Mouse (Mus musculus) left cerebral cortex, postnatal 25 days (tissue): ENCODE measurements at regions not wholly inside any gene's neighbourhood (a gene's known extent, or its start where the extent isn't known, plus 50 kb on each side); places are given as distances from the start of the nearest gene placed in this dataset.

ENCODE experiments used
- DNase-seq, 2 experiments: peaks; one replicate each; pipeline ENCODE4 v3.0.0; 2022; ENCODE audit warnings: low spot score in 2 of 2, mixed read lengths in 1 of 2
- intact Hi-C: fragments of 180-260 bp; cut with DNase I; formaldehyde crosslinking; loops from one replicate; pipeline ENCODE4 v1.15.1; 2025

- intact Hi-C loops = no loop called here
- DNase-seq = no peak
Measured at GRCm38 (mm10) chr17:70942478-70942877, 60.0 kb upstream of the Myom1 start.

GRCm38 (mm10) chr17:70934258-70934657, 68.2 kb upstream of the Myom1 start:
- intact Hi-C loops = no loop called here
- DNase-seq = no peak

DNA sequence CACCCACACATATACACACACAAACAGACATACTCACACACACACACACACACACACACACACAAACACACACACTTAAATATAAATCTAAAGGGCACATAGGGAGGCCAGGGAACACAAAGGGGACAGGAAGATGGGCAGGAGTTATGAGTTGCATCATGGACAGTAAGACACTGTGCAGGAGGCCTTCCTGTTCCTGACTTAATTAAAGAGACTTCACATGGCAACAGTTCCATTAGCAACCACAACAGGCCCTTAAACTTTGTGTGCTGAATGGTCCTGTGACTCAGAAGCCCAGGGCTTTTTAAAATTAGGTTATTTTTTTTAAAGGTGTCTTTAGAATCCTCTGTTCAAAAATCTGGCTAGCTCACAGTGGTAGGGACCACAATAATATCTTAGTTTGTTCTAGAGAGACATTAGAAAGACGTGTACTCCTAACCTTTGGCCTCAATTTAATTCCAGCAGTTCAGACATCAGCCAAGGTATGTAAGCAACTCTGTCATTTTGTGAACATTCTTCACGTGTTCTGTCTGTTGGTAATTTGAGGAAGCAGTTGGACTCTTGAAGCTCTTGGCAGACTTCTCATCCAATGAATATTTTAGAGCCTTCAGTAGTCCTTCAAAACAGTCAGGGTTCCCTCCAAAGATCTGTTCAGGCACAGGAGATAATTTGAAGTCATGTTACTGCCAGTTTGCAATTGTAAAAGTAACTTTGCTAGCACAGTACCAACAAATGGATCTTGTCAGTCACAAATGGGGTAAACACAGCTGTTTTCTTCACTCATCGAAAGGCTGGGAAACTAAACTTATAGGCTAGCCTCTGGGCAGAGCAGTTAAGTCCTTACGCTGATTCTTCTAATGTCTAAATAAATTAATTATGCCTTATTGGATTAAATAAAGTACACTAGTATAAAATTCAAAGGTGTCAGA, 69.0 kb upstream of the Myom1 start:
- no peak for DNase-seq
- intact Hi-C loops = no loop called here

DNA sequence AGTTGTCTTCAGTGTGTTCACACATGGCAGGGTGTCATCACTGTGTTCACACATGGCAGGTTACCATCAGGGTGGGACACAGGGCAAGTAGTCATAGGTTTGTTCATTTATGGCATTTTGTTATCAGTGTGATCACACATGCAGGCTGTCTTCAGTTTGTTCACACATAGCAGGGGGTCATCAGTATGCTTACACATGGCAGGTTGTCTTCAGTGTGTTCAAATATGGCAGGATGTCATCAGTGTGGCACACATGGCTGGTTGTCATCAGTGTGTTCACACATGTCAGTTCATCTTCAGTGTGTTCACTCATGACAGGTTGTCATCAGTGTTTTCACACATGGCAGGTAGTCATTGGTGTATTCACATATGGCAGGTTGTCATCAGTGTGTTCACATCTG, 69.9 kb upstream of the Myom1 start:
- intact Hi-C loops = no loop called here
- no peak for DNase-seq

- intact Hi-C loops = no loop called here
Measured at GRCm38 (mm10) chr17:70930600-70930999, 71.8 kb upstream of the Myom1 start.

GRCm38 (mm10) chr17:70929582-70929981, 72.9 kb upstream of the Myom1 start:
- DNase-seq = no peak
- intact Hi-C loops = no loop called here

More at GRCm38 (mm10) chr17:70930600-70930999, 71.8 kb upstream of the Myom1 start:
- no peak for DNase-seq

GRCm38 (mm10) chr17:70924565-70925220, 71.3 kb upstream of the Tgif1 start:
- DNase-seq = no peak
- intact Hi-C loops = no loop called here

DNA sequence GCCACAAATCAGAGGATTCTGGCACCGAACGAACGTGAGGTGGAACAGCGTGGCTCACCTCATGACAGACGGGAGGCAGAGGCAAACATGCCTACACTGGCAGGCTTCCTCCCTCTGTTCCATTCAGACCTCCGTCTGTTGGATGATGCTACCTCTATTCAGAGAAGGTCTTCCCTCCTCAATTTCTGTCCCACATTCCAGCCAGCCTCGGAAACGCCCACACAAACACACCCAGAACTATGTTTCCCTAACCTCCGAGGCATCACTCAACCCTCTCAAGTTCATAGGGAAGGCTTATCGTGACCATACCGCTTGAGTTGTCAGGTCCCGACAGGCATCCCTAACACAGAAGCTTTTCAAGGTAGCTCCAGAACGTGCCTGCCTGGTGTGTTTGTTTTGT, 68.3 kb upstream of the Tgif1 start:
- intact Hi-C loops = no loop called here
- DNase-seq = no peak

DNA sequence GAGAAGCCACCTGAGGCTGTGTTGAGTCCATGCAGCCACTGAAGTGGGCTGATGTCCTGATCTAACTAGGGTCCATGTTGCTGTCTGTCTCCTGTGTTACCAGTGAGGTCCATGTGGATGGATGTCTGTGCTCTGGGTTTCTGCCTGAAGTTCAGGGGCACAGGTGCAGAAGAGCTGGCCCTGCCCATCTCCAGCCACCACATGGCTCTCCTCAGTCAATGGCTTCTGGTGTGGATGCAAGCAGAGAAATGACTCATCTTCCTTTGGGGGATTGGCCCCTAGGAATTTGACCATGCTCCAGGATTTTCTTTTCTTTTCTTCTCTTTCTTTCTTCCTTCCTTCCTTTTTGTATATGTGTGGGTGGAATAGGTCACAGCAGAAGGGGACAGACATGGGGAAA, 66.8 kb upstream of the Tgif1 start:
- no peak for DNase-seq
- intact Hi-C loops = no loop called here

DNA sequence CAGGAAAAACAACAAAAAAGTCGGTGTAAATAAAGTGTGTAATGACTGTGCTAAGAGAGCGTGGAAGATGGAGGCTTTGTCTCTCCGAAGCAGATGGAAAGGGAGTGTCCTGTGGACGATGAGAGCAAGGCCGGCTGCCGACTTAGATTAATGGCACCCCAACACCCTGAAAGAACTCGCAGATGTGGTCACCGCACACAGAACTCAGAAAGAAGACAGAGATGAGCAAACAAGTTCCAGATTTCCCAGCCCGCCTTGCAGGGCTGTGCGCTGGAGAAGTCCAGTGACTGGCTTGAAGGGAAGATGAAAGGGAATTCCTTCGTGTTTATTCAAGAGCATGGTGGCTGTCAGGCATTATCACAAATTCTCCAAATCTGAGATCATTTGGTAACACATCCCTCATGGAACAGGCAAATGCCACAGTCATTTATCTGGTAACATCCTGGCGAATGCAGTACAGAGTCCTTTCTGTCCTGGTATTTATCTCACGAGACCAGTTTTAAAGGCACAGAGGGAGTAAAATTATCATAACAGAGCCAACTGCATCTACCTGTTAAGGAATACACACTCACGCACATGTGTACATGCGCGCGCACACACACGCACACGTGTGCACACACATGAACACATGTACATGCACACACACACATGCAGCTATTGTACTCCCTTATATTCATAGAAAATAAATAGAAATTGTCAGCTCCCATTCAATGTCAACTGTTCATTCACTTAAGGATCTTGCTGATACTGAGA, 64.0 kb upstream of the Tgif1 start:
- no peak for DNase-seq
- intact Hi-C loops = loop anchor here (5.0 kb wide), 1 partner anchor 45 kb away; no protein-coding TSS in a partner anchor

GRCm38 (mm10) chr17:70916089-70916750, 62.9 kb upstream of the Tgif1 start:
- DNase-seq = no peak
- intact Hi-C loops = loop anchor here (5.0 kb wide), 1 partner anchor 44 kb away; no protein-coding TSS in a partner anchor

- no peak for DNase-seq
- intact Hi-C loops = loop anchor here (5.0 kb wide), 1 partner anchor 43 kb away; no protein-coding TSS in a partner anchor
Measured at GRCm38 (mm10) chr17:70915445-70915844, 62.1 kb upstream of the Tgif1 start.

GRCm38 (mm10) chr17:70910238-70910637, 56.9 kb upstream of the Tgif1 start:
- intact Hi-C loops = no loop called here
- no peak for DNase-seq

DNA sequence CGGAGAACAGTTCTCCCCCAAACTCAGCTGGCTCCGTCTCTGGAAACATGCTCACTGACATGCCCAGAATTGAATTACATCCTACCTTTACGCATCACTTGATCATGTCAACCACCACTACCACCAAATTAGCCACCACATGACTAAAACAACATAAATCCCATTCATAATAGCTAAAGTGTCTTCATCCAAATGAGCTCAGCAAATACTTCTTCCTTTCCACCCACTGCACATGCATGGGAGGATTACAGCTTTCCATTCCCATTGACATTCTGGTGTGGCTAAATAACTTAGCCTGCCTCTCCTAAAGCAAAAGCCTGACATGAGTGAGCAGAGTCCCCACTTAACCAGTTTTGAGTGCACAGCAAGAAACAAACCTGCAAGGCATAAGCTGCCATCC, 56.2 kb upstream of the Tgif1 start:
- intact Hi-C loops = no loop called here
- peak in 1 of 2 experiments; percentile 12 for DNase-seq

DNA sequence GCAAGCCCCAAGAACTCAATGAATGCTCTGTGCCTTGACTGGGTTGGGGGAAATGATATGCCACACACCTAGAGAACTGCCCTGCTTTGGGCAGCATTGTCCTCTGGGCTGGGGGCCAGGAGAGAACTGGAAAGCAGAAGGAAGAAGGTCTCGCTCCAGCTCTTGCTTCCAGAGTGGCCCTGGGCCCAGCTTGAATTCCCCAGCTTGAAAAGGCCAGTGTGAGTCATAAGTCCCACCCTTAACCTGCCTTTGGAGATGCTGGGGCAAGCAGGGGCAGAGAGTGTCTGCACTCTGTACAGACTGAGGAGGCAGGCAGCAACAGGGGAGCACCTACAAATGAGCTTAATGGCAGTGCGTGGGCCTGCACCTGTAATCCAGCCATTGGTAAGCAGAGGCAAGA, 55.0 kb upstream of the Tgif1 start:
- intact Hi-C loops = no loop called here
- DNase-seq = no peak
